Mouse (Mus musculus): Measurements from ENCODE around the gene Kcnj12.

- TF ChIP-seq EP300 (IDR thresholded peaks at IDR 0.05) (no peak), CTCF (IDR thresholded peaks at IDR 0.05) (no peak)
Measured at GRCm38 (mm10) chr11:61112323-61112995, 90.1 kb downstream of the Kcnj12 start.
